12 mouse cellular contexts compared by ENCODE assay signal in the genomic region with DNA sequence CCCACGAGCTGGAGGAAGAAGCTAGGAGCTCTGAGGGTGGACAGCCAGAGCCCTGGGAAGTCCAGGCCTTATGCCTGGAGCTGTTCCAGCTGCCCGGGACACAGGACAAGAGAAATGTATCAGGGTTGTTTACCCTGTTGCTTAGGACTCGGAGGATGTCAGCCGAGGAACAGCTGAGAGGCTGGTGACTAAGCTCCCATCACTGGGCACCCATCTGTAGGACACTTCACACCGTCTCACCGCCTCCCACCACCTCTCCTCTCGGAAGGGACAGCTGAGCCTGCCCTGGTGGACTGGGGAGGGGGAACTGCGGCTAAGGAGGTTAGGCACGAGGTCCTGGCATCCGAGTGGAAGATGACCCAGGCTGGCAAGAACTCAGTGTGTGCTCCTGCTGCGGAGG. TPM values are rescaled to one million over a fixed set of nuclear protein-coding genes. Genes with fewer than 3 reads are reported as not detected.
DNase-seq lines count a peak whose midpoint lies in the region; ATAC-seq and TF ChIP-seq lines count a peak whose summit lies in the region.
"Had no signal": no experiment of that assay in that cellular context is flagged by ENCODE, and none has a peak within 500 bp of the region (broad histone marks: within the 10 kb centered on the region; RNA-seq: fewer than 3 reads in every experiment).

No protein-coding gene starts in this region.

- no peaks in the 10 kb centered on the region for H3K27me3 ChIP-seq in kidney, embryonic 15.5 days
- no peaks in the 10 kb centered on the region for H3K27me3 ChIP-seq in kidney, adult 2 months (replicated peaks; ENCODE audit: control insufficient read depth, insufficient read depth, low read length)
- H3K27me3 ChIP-seq in embryonic facial prominence, embryonic 15.5 days = no peaks in the 10 kb centered on the region
- no peaks in the 10 kb centered on the region for H3K27me3 ChIP-seq in limb, embryonic 14.5 days (ENCODE audit: control insufficient read depth, insufficient read depth, low read length)
- H3K27me3 ChIP-seq: forebrain, embryonic 15.5 days had no signal

- no peaks in the 10 kb centered on the region for H3K9me3 ChIP-seq in kidney, embryonic 15.5 days (replicated peaks)
- H3K9me3 ChIP-seq in embryonic facial prominence, embryonic 15.5 days (replicated peaks) = no peaks in the 10 kb centered on the region
- H3K9me3 ChIP-seq in limb, embryonic 14.5 days (ENCODE audit: control insufficient read depth, low read length) = no peaks in the 10 kb centered on the region
- H3K9me3 ChIP-seq: forebrain, embryonic 15.5 days had no signal

- H3K4me2 ChIP-seq in kidney, embryonic 15.5 days = no peak overlapping the region
- no peak overlapping the region for H3K4me2 ChIP-seq in embryonic facial prominence, embryonic 15.5 days (replicated peaks)
- no peak overlapping the region for H3K4me2 ChIP-seq in limb, embryonic 14.5 days (replicated peaks; ENCODE audit: low read depth, low read length, severe bottlenecking)
- H3K4me2 ChIP-seq: forebrain, embryonic 15.5 days had no signal

- H3K4me1 ChIP-seq in kidney, embryonic 15.5 days = peaks cover 13% of the 10 kb centered on the region
- peaks cover 3% of the 10 kb centered on the region; the same call in 1 of the 2 replicates for H3K4me1 ChIP-seq in kidney, adult 2 months (ENCODE audit: control insufficient read depth, insufficient read depth, low read length)
- H3K4me1 ChIP-seq in embryonic facial prominence, embryonic 15.5 days = peaks cover 9% of the 10 kb centered on the region
- peaks cover 8% of the 10 kb centered on the region for H3K4me1 ChIP-seq in limb, embryonic 14.5 days (ENCODE audit: control insufficient read depth, insufficient read depth, low read length)
- H3K4me1 ChIP-seq: forebrain, embryonic 15.5 days had no signal

- DNase-seq in kidney, adult 2 months = no peak
- peak; percentile 77 for DNase-seq in MN1 (ENCODE audit: low spot score)
- DNase-seq in limb, embryonic 14.5 days (ENCODE audit: low spot score) = no peak
- DNase-seq in embryo, embryonic 10.5 days (ENCODE audit: low spot score) = no peak
- DNase-seq in adrenal gland, adult 8-10 months = no peak
- DNase-seq: thymus, postnatal 36 days had no signal

- no peak overlapping the region for H3K9ac ChIP-seq in kidney, embryonic 15.5 days
- no peak overlapping the region for H3K9ac ChIP-seq in embryonic facial prominence, embryonic 15.5 days
- no peak overlapping the region for H3K9ac ChIP-seq in limb, embryonic 14.5 days (ENCODE audit: low read depth, low read length, severe bottlenecking)
- H3K9ac ChIP-seq: forebrain, embryonic 15.5 days had no signal

- TF ChIP-seq CTCF in kidney, adult 2 months (conservative IDR thresholded peaks at IDR 0.05; ENCODE audit: insufficient read depth, insufficient read length, low read depth, low read length) = no peak

- H3K27ac ChIP-seq in kidney, embryonic 15.5 days = no peak overlapping the region
- no peak overlapping the region for H3K27ac ChIP-seq in kidney, adult 2 months (ENCODE audit: insufficient read depth, low read depth, low read length)
- H3K27ac ChIP-seq in embryonic facial prominence, embryonic 15.5 days (replicated peaks) = no peak overlapping the region; the same call in 1 of the 2 replicates
- no peak overlapping the region for H3K27ac ChIP-seq in limb, embryonic 14.5 days (replicated peaks; ENCODE audit: low read depth, low read length)

- WGBS in kidney, embryonic 15.5 days = 40% methylated on average over 11 of the region's 11 CpGs
- 74% methylated on average over 11 of the region's 11 CpGs for WGBS in kidney, adult 2 months
- 66% methylated on average over 11 of the region's 11 CpGs for WGBS in embryonic facial prominence, embryonic 15.5 days
- WGBS in limb, embryonic 14.5 days = 71% methylated on average over 11 of the region's 11 CpGs

- H3K36me3 ChIP-seq in kidney, embryonic 15.5 days = peaks cover 60% of the 10 kb centered on the region
- peaks cover 2% of the 10 kb centered on the region; the same call in 1 of the 2 replicates for H3K36me3 ChIP-seq in kidney, adult 2 months (ENCODE audit: control insufficient read depth, insufficient read depth, low read length)
- peaks cover 44% of the 10 kb centered on the region for H3K36me3 ChIP-seq in embryonic facial prominence, embryonic 15.5 days
- H3K36me3 ChIP-seq in limb, embryonic 14.5 days (ENCODE audit: control insufficient read depth, insufficient read depth, low read length) = peaks cover 50% of the 10 kb centered on the region

- ATAC-seq in kidney, embryonic 15.5 days (replicated peaks; ENCODE audit: low FRiP score) = 0 out of 2 replicates have a peak, but pooled peaks have one; percentile 26
- peak; percentile 66; the same call in 1 of the 2 replicates for ATAC-seq in embryonic facial prominence, embryonic 15.5 days (ENCODE audit: insufficient number of reproducible peaks, low FRiP score, low TSS enrichment, low read depth)
- ATAC-seq in limb, embryonic 14.5 days (ENCODE audit: low FRiP score, low read depth) = peak; percentile 38; the same call in 1 of the 2 replicates
- no peak for ATAC-seq in granulocyte monocyte progenitor cell, adult 5-6 weeks (replicated peaks; ENCODE audit: poor library complexity, severe bottlenecking)
- ATAC-seq: forebrain, embryonic 15.5 days; inflammation-experienced regulatory T-cells, adult 6 months had no signal

- no peak for TF ChIP-seq POLR2A in kidney, adult 2 months (IDR thresholded peaks at IDR 0.05; ENCODE audit: low read depth, low read length)
- TF ChIP-seq POLR2A in limb, embryonic 14.5 days (IDR thresholded peaks at IDR 0.05; ENCODE audit: borderline replicate concordance, extremely low read depth, insufficient read depth, insufficient read length) = no peak

- H3K4me3 ChIP-seq in kidney, embryonic 15.5 days (replicated peaks) = no peak overlapping the region
- no peak overlapping the region for H3K4me3 ChIP-seq in kidney, adult 2 months (ENCODE audit: insufficient read depth, low read depth, low read length)
- H3K4me3 ChIP-seq in embryonic facial prominence, embryonic 15.5 days (replicated peaks) = no peak overlapping the region
- H3K4me3 ChIP-seq in limb, embryonic 14.5 days (replicated peaks; ENCODE audit: low read length) = no peak overlapping the region
- H3K4me3 ChIP-seq: forebrain, embryonic 15.5 days had no signal

RNA-seq across cellular contexts. Expression of a gene that starts 17.5 kb away (rescaled TPM):
- not detected in 2 replicates for polyA plus RNA-seq in kidney, embryonic 15.5 days (2015; fragmentation: Nextera tagmentation; extraction: Ambion mirVana)
- not detected in 2 replicates for polyA plus RNA-seq in kidney, adult 2 months (2012; rRNA removed)
- not detected in 2 replicates for polyA plus RNA-seq in embryonic facial prominence, embryonic 15.5 days (2015; fragmentation: Nextera tagmentation; extraction: Ambion mirVana)
- polyA plus RNA-seq in limb, embryonic 14.5 days (2012; rRNA removed) = not detected in 2 replicates
- polyA plus RNA-seq in limb, embryonic 14.5 days (2014; fragmentation: Nextera tagmentation; extraction: Ambion mirVana) = not detected in 2 replicates
- total RNA-seq in granulocyte monocyte progenitor cell, adult 5-6 weeks (2014; fragmentation: Nextera tagmentation) = 1.4 TPM in 1 of 2 replicates, not detected in the other
- not detected in 2 replicates for total RNA-seq in granulocyte monocyte progenitor cell, adult 5-6 weeks (2017)
- total RNA-seq in adrenal gland, adult 8-10 months (2022) = not detected
- total RNA-seq: adrenal gland, adult 18-20 months had no signal
- polyA plus RNA-seq: inflammation-experienced regulatory T-cells, adult 6 months had no signal

RNA-seq across cellular contexts. Expression of a gene that starts 27.3 kb away (rescaled TPM):
- polyA plus RNA-seq in kidney, embryonic 15.5 days (2015; fragmentation: Nextera tagmentation; extraction: Ambion mirVana) = 0.19 and 0.42 TPM in 2 replicates
- 0.09 and 0.22 TPM in 2 replicates for polyA plus RNA-seq in kidney, adult 2 months (2012; rRNA removed)
- polyA plus RNA-seq in embryonic facial prominence, embryonic 15.5 days (2015; fragmentation: Nextera tagmentation; extraction: Ambion mirVana) = 1.4 and 2.0 TPM in 2 replicates
- polyA plus RNA-seq in limb, embryonic 14.5 days (2012; rRNA removed) = 0.56 and 0.57 TPM in 2 replicates
- 0.88 and 1.5 TPM in 2 replicates for polyA plus RNA-seq in limb, embryonic 14.5 days (2014; fragmentation: Nextera tagmentation; extraction: Ambion mirVana)
- total RNA-seq in granulocyte monocyte progenitor cell, adult 5-6 weeks (2014; fragmentation: Nextera tagmentation) = not detected in 2 replicates
- total RNA-seq in granulocyte monocyte progenitor cell, adult 5-6 weeks (2017) = not detected in 2 replicates
- under 1 TPM in 3 of 4 experiments, not detected in 1; 0.27 to 0.83 (median 0.66) TPM for total RNA-seq in adrenal gland, adult 8-10 months (2022)
- polyA plus RNA-seq: inflammation-experienced regulatory T-cells, adult 6 months had no signal

RNA-seq across cellular contexts. Expression of a gene that starts 31.6 kb away (rescaled TPM):
- polyA plus RNA-seq in kidney, embryonic 15.5 days (2015; fragmentation: Nextera tagmentation; extraction: Ambion mirVana) = 4.3 and 4.9 TPM in 2 replicates
- polyA plus RNA-seq in kidney, adult 2 months (2012; rRNA removed) = 8.0 and 8.6 TPM in 2 replicates
- polyA plus RNA-seq in embryonic facial prominence, embryonic 15.5 days (2015; fragmentation: Nextera tagmentation; extraction: Ambion mirVana) = 5.1 and 5.3 TPM in 2 replicates
- 10.0 and 11.6 TPM in 2 replicates for polyA plus RNA-seq in limb, embryonic 14.5 days (2012; rRNA removed)
- 4.0 and 4.6 TPM in 2 replicates for polyA plus RNA-seq in limb, embryonic 14.5 days (2014; fragmentation: Nextera tagmentation; extraction: Ambion mirVana)
- total RNA-seq in granulocyte monocyte progenitor cell, adult 5-6 weeks (2014; fragmentation: Nextera tagmentation) = 10.9 and 16.7 TPM in 2 replicates
- total RNA-seq in granulocyte monocyte progenitor cell, adult 5-6 weeks (2017) = 5.2 and 9.6 TPM in 2 replicates
- 10 to 100 TPM in 1 of 4 experiments, 1 to 10 TPM in 3; 7.1 to 11.8 (median 9.0) TPM for total RNA-seq in adrenal gland, adult 8-10 months (2022)
